Mouse (Mus musculus) lung, adult 2 months (tissue): Measurements from ENCODE around the gene Rab33b.

ENCODE experiments used
- CTCF ChIP-seq: fragments of 200-500 bp; IDR thresholded peaks from 2 replicates; pipeline ENCODE4 v1.5.1; 2011; ENCODE audit warnings: mild to moderate bottlenecking, low read length, control low read depth; ENCODE audit not compliant: insufficient read depth
- POLR2A ChIP-seq: fragments of 200-500 bp; IDR thresholded peaks from 2 replicates; pipeline ENCODE4 v1.6.1; 2011; ENCODE audit warnings: low read depth, mild to moderate bottlenecking, control low read depth, low read length, borderline replicate concordance; ENCODE audit errors: extremely low read depth

GRCm38 (mm10) chr3:51486491-51487195 lies 2.9 kb downstream of the Rab33b start:
- no peak for TF ChIP-seq POLR2A
- TF ChIP-seq CTCF, result no peak
